Mouse (Mus musculus) heart, postnatal 0 days (tissue): ENCODE results near the gene Ulk4.

Experiments used
- CTCF ChIP-seq: IDR thresholded peaks from 2 replicates; pipeline ENCODE4 v1.5.1; 2016; ENCODE audit warnings: antibody characterized with exemption, control low read depth, low read depth
- EP300 ChIP-seq: IDR thresholded peaks from 2 replicates; pipeline ENCODE4 v1.6.1; 2016; ENCODE audit warnings: antibody characterized with exemption, low read depth

GRCm38 (mm10) chr9:121068115-121068514, 208.9 kb downstream of the Ulk4 start:
- TF ChIP-seq CTCF = no peak
- no peak for TF ChIP-seq EP300
